Mouse (Mus musculus): ENCODE measurements at regions not wholly inside any gene's neighbourhood (a gene's known extent, or its start where the extent isn't known, plus 50 kb on each side); places are given as distances from the start of the nearest gene placed in this dataset.

- DNase-seq = no peak
Observed at GRCm38 (mm10) chr4:32183791-32184190, 54.8 kb upstream of the Bach2 start.

- no peak for DNase-seq
Observed at GRCm38 (mm10) chr4:32185986-32186385, 52.6 kb upstream of the Bach2 start.

GRCm38 (mm10) chr4:32187154-32187553 lies 51.5 kb upstream of the Bach2 start:
- no peak for DNase-seq

GRCm38 (mm10) chr4:32188076-32188475 lies 50.5 kb upstream of the Bach2 start:
- no peak for DNase-seq

GRCm38 (mm10) chr4:32188752-32189415 lies 49.7 kb upstream of the Bach2 start:
- DNase-seq = no peak

All from kidney, adult 18-20 months (tissue).